Mouse (Mus musculus): Measurements from ENCODE around the gene Med25.

GRCm38 (mm10) chr7:44826771-44827170, 65.7 kb downstream of the Med25 start:
- no peak for TF ChIP-seq EP300 (IDR thresholded peaks at IDR 0.05)
- no peak for TF ChIP-seq CTCF (IDR thresholded peaks at IDR 0.05)

Data from lung, postnatal 0 days (tissue).